Mouse (Mus musculus): ENCODE data around the gene Ppfibp1.

DNA sequence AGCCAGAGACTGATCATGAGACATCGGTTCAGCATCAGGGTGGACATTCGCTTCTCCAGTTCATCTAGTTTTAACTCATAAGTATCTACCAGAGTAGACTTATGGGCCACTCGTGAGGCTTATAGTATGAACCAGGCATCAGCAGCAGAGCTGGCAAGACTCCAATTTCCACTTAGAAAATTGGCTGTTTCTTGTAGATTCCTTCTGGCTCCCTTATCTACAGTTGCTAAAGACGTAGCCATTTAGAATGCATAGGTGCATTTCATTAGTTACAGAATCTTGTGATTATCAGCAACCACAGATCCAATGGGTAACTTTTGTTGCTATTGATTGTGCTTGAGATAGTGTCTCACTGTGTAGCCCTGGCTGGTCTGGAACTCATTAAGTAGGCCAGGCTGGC lies 35.5 kb upstream of the Ppfibp1 start:
- no peak for TF ChIP-seq CTCF (IDR thresholded peaks at IDR 0.05; ENCODE audit: control insufficient read depth, insufficient read depth, low read length)
- no peak for TF ChIP-seq POLR2A (IDR thresholded peaks at IDR 0.05; ENCODE audit: borderline replicate concordance, control insufficient read depth, low read depth, low read length)
